Mouse (Mus musculus) kidney, adult 8-10 months (tissue): ENCODE results near the gene Timm8a1.

Experiments used
- DNase-seq, 2 experiments: peaks; one replicate each; pipeline ENCODE4 v3.0.0; 2022

Gene Timm8a1

GRCm38 (mm10) chrX:134523772-134524171 is 17.9 kb downstream of the Timm8a1 start:
- DNase-seq = no peak

GRCm38 (mm10) chrX:134509473-134509872 is 32.2 kb downstream of the Timm8a1 start:
- DNase-seq = no peak

- no peak for DNase-seq
Measured at GRCm38 (mm10) chrX:134507977-134508376, 33.7 kb downstream of the Timm8a1 start.

- no peak for DNase-seq
Measured at GRCm38 (mm10) chrX:134500651-134501050, 41.0 kb downstream of the Timm8a1 start.
